Mouse (Mus musculus): ENCODE data around the gene Spib. TPM values are rescaled to one million over a fixed set of nuclear protein-coding genes. Genes with fewer than 3 reads are reported as not detected.

Spib gene
- polyA plus RNA-seq, 1 experiment = 55.6 TPM

- no peak overlapping the region for H3K4me3 ChIP-seq (replicated peaks; ENCODE audit: control insufficient read depth, low read depth, low read length)
- WGBS = 86% methylated on average over 19 of the region's 19 CpGs
- peak overlapping the region; percentile 90 for H3K27ac ChIP-seq (ENCODE audit: control insufficient read depth, insufficient read depth, low read depth, low read length, poor library complexity)
- H3K4me1 ChIP-seq (ENCODE audit: control insufficient read depth, insufficient read depth, low read length) = peaks cover 3% of the 10 kb centered on the region
- TF ChIP-seq POLR2A (IDR thresholded peaks at IDR 0.05; ENCODE audit: borderline replicate concordance, control insufficient read depth, low read depth, low read length) (no peak), CTCF (IDR thresholded peaks at IDR 0.05; ENCODE audit: control insufficient read depth, insufficient read depth, low read length) (0 out of 2 replicates have a peak, but pooled peaks have one; percentile 11)
Measured at GRCm38 (mm10) chr7:44534656-44535441, 3.0 kb upstream of the Spib start.

- H3K4me3 ChIP-seq (replicated peaks; ENCODE audit: control insufficient read depth, low read depth, low read length) = no peak overlapping the region
- TF ChIP-seq POLR2A (IDR thresholded peaks at IDR 0.05; ENCODE audit: borderline replicate concordance, control insufficient read depth, low read depth, low read length) (peak; percentile 36; the same call in 1 of the 2 replicates), CTCF (IDR thresholded peaks at IDR 0.05; ENCODE audit: control insufficient read depth, insufficient read depth, low read length) (no peak)
- H3K4me1 ChIP-seq (ENCODE audit: control insufficient read depth, insufficient read depth, low read length) = peaks cover 3% of the 10 kb centered on the region
- H3K27ac ChIP-seq (ENCODE audit: control insufficient read depth, insufficient read depth, low read depth, low read length, poor library complexity) = peak overlapping the region; percentile 90
- whole genome bisulfite sequencing = 47% methylated on average over 13 of the region's 13 CpGs
Measured at GRCm38 (mm10) chr7:44534242-44534641, 2.4 kb upstream of the Spib start.

- peak overlapping the region; percentile 90 for H3K27ac ChIP-seq (ENCODE audit: control insufficient read depth, insufficient read depth, low read depth, low read length, poor library complexity)
- H3K4me3 ChIP-seq (replicated peaks; ENCODE audit: control insufficient read depth, low read depth, low read length) = peak overlapping the region; percentile 6
- WGBS = 86% methylated on average over 12 of the region's 12 CpGs
- TF ChIP-seq POLR2A (IDR thresholded peaks at IDR 0.05; ENCODE audit: borderline replicate concordance, control insufficient read depth, low read depth, low read length) = no peak; the same call in 1 of the 2 replicates
- TF ChIP-seq CTCF (IDR thresholded peaks at IDR 0.05; ENCODE audit: control insufficient read depth, insufficient read depth, low read length) = no peak
- H3K4me1 ChIP-seq (ENCODE audit: control insufficient read depth, insufficient read depth, low read length) = peaks cover 3% of the 10 kb centered on the region
Measured at GRCm38 (mm10) chr7:44533746-44534045, 1.8 kb upstream of the Spib start.

GRCm38 (mm10) chr7:44532918-44533745, 1.3 kb upstream of the Spib start:
- 79% methylated on average over 29 of the region's 29 CpGs for WGBS
- peak overlapping the region; percentile 90 for H3K27ac ChIP-seq (ENCODE audit: control insufficient read depth, insufficient read depth, low read depth, low read length, poor library complexity)

GRCm38 (mm10) chr7:44531207-44531606, 664 bp downstream of the Spib start:
- Histone ChIP-seq H3K4me3 (replicated peaks; ENCODE audit: control insufficient read depth, low read depth, low read length) (peak overlapping the region; percentile 67), H3K4me1 (ENCODE audit: control insufficient read depth, insufficient read depth, low read length) (peaks cover 6% of the 10 kb centered on the region), H3K27ac (ENCODE audit: control insufficient read depth, insufficient read depth, low read depth, low read length, poor library complexity) (peak overlapping the region; percentile 84)
- TF ChIP-seq CTCF (IDR thresholded peaks at IDR 0.05; ENCODE audit: control insufficient read depth, insufficient read depth, low read length) (no peak), POLR2A (IDR thresholded peaks at IDR 0.05; ENCODE audit: borderline replicate concordance, control insufficient read depth, low read depth, low read length) (peak; percentile 90; the same call in 1 of the 2 replicates)
- 17% methylated on average over 5 of the region's 5 CpGs for WGBS

More at GRCm38 (mm10) chr7:44532918-44533745, 1.3 kb upstream of the Spib start:
- peak overlapping the region; percentile 29 for H3K4me3 ChIP-seq (replicated peaks; ENCODE audit: control insufficient read depth, low read depth, low read length)
- TF ChIP-seq CTCF (IDR thresholded peaks at IDR 0.05; ENCODE audit: control insufficient read depth, insufficient read depth, low read length) (no peak), POLR2A (IDR thresholded peaks at IDR 0.05; ENCODE audit: borderline replicate concordance, control insufficient read depth, low read depth, low read length) (no peak)
- peaks cover 3% of the 10 kb centered on the region for H3K4me1 ChIP-seq (ENCODE audit: control insufficient read depth, insufficient read depth, low read length)

GRCm38 (mm10) chr7:44530507-44530906, 1.4 kb downstream of the Spib start:
- Histone ChIP-seq H3K4me3 (replicated peaks; ENCODE audit: control insufficient read depth, low read depth, low read length) (peak overlapping the region; percentile 80), H3K4me1 (ENCODE audit: control insufficient read depth, insufficient read depth, low read length) (peaks cover 6% of the 10 kb centered on the region), H3K27ac (ENCODE audit: control insufficient read depth, insufficient read depth, low read depth, low read length, poor library complexity) (peak overlapping the region; percentile 69)
- TF ChIP-seq CTCF (IDR thresholded peaks at IDR 0.05; ENCODE audit: control insufficient read depth, insufficient read depth, low read length) (no peak), POLR2A (IDR thresholded peaks at IDR 0.05; ENCODE audit: borderline replicate concordance, control insufficient read depth, low read depth, low read length) (no peak)
- WGBS = 63% methylated on average over 3 of the region's 3 CpGs

- no peak for TF ChIP-seq POLR2A (IDR thresholded peaks at IDR 0.05; ENCODE audit: borderline replicate concordance, control insufficient read depth, low read depth, low read length)
- TF ChIP-seq CTCF (IDR thresholded peaks at IDR 0.05; ENCODE audit: control insufficient read depth, insufficient read depth, low read length) = no peak
- 72% methylated on average over 5 of the region's 5 CpGs for whole genome bisulfite sequencing
- H3K4me3 ChIP-seq (replicated peaks; ENCODE audit: control insufficient read depth, low read depth, low read length) = peak overlapping the region; percentile 80
- peaks cover 6% of the 10 kb centered on the region for H3K4me1 ChIP-seq (ENCODE audit: control insufficient read depth, insufficient read depth, low read length)
- H3K27ac ChIP-seq (ENCODE audit: control insufficient read depth, insufficient read depth, low read depth, low read length, poor library complexity) = peak overlapping the region; percentile 71
Measured at GRCm38 (mm10) chr7:44529518-44529917, 2.4 kb downstream of the Spib start.
